Mouse (Mus musculus) forebrain, embryonic 15.5 days (tissue): Measurements from ENCODE around the gene Tmem131l. TPM values are rescaled to one million over a fixed set of nuclear protein-coding genes. Genes with fewer than 3 reads are reported as not detected.

Source experiments
- ATAC-seq: fragments of 200-750 bp; cut with Nextera tagmentation; replicated peaks from 2 replicates; pipeline ENCODE4 v1.8.0; 2017; ENCODE audit warnings: mild to moderate bottlenecking, moderate TSS enrichment, moderate library complexity
- H3K27ac ChIP-seq: fragments of 300-500 bp; sonication (generic); replicated peaks from 2 replicates; pipeline ENCODE4 v1.5.1; 2015; ENCODE audit warnings: mild to moderate bottlenecking, inconsistent platforms
- H3K27me3 ChIP-seq: fragments of 300-500 bp; sonication (generic); 2 replicates; pipeline ENCODE4 v1.6.1; 2015; ENCODE audit warnings: inconsistent platforms
- H3K36me3 ChIP-seq: fragments of 300-500 bp; sonication (generic); 2 replicates; pipeline ENCODE4 v1.6.1; 2015; ENCODE audit warnings: mild to moderate bottlenecking, inconsistent platforms
- H3K4me1 ChIP-seq: fragments of 300-500 bp; sonication (generic); 2 replicates; pipeline ENCODE4 v1.6.1; 2015; ENCODE audit warnings: inconsistent platforms
- H3K4me2 ChIP-seq: fragments of 300-500 bp; sonication (generic); replicated peaks from 2 replicates; pipeline ENCODE4 v1.6.1; 2015; ENCODE audit warnings: mild to moderate bottlenecking, inconsistent platforms
- H3K4me3 ChIP-seq: fragments of 300-500 bp; sonication (generic); 2 replicates; pipeline ENCODE4 v1.5.1; 2015; ENCODE audit warnings: mild to moderate bottlenecking, inconsistent platforms
- H3K9ac ChIP-seq: fragments of 300-500 bp; sonication (generic); replicated peaks from 2 replicates; pipeline ENCODE4 v1.6.1; 2015; ENCODE audit warnings: mild to moderate bottlenecking, inconsistent platforms
- H3K9me3 ChIP-seq: fragments of 300-500 bp; sonication (generic); 2 replicates; pipeline ENCODE4 v1.6.1; 2016; ENCODE audit warnings: inconsistent platforms
- WGBS: fragments of 180-500 bp; shearing (Covaris S2); methylation state at CpG from one replicate; pipeline ENCODE4 v1.1.7; 2015; ENCODE audit warnings: mixed read lengths; 5-methylcytosine and 5-hydroxymethylcytosine counted together
- polyA plus RNA-seq: library from polyadenylated mRNA; unstranded; fragments of >200 nt; fragmentation: Nextera tagmentation; extraction: Ambion mirVana; gene quantifications from 2 replicates; pipeline ENCODE4 v1.2.1, GENCODE M21; 2015

Gene Tmem131l
- polyA plus RNA-seq, 1 experiment from 2014 or later = 130 TPM

- no peaks in the 10 kb centered on the region for H3K9me3 ChIP-seq
These were observed 177.0 kb downstream of the Tmem131l start for GRCm38 (mm10) chr3:83862956-83863355.

GRCm38 (mm10) chr3:83859595-83859994 lies 180.4 kb downstream of the Tmem131l start:
- Histone ChIP-seq H3K36me3 (no peaks in the 10 kb centered on the region), H3K9me3 (no peaks in the 10 kb centered on the region), H3K4me3 (no peak overlapping the region), H3K27ac (no peak overlapping the region), H3K4me1 (no peaks in the 10 kb centered on the region), H3K27me3 (no peaks in the 10 kb centered on the region), H3K4me2 (no peak overlapping the region), H3K9ac (no peak overlapping the region)
- no peak for ATAC-seq
- 91% methylated on average over 7 of the region's 7 CpGs for WGBS

More at GRCm38 (mm10) chr3:83862956-83863355, 177.0 kb downstream of the Tmem131l start:
- H3K9ac ChIP-seq = no peak overlapping the region
- no peaks in the 10 kb centered on the region for H3K36me3 ChIP-seq
- H3K4me3 ChIP-seq = no peak overlapping the region
- H3K27ac ChIP-seq = no peak overlapping the region
- no peak for ATAC-seq
- H3K4me1 ChIP-seq = no peaks in the 10 kb centered on the region
- WGBS = 61% methylated on average over 1 of the region's 1 CpGs
- no peaks in the 10 kb centered on the region for H3K27me3 ChIP-seq
- no peak overlapping the region for H3K4me2 ChIP-seq

GRCm38 (mm10) chr3:83859071-83859470 lies 180.9 kb downstream of the Tmem131l start:
- Histone ChIP-seq H3K36me3 (no peaks in the 10 kb centered on the region), H3K9me3 (no peaks in the 10 kb centered on the region), H3K27me3 (no peaks in the 10 kb centered on the region), H3K4me2 (no peak overlapping the region), H3K27ac (no peak overlapping the region), H3K4me3 (no peak overlapping the region), H3K9ac (no peak overlapping the region), H3K4me1 (no peaks in the 10 kb centered on the region)
- ATAC-seq = no peak
- WGBS = 77% methylated on average over 3 of the region's 3 CpGs

- Histone ChIP-seq H3K4me3 (no peak overlapping the region), H3K4me1 (no peaks in the 10 kb centered on the region), H3K36me3 (no peaks in the 10 kb centered on the region), H3K9me3 (no peaks in the 10 kb centered on the region), H3K27me3 (no peaks in the 10 kb centered on the region), H3K4me2 (no peak overlapping the region), H3K9ac (no peak overlapping the region), H3K27ac (no peak overlapping the region)
- 94% methylated on average over 13 of the region's 13 CpGs for WGBS
- no peak for ATAC-seq
These were observed 182.4 kb downstream of the Tmem131l start for GRCm38 (mm10) chr3:83857621-83858020.

GRCm38 (mm10) chr3:83855643-83856042 lies 184.3 kb downstream of the Tmem131l start:
- 91% methylated on average over 5 of the region's 5 CpGs for WGBS
- H3K4me3 ChIP-seq = no peak overlapping the region
- no peaks in the 10 kb centered on the region for H3K27me3 ChIP-seq
- H3K9ac ChIP-seq = no peak overlapping the region
- H3K9me3 ChIP-seq = no peaks in the 10 kb centered on the region
- no peak overlapping the region for H3K4me2 ChIP-seq
- no peak overlapping the region for H3K27ac ChIP-seq
- no peaks in the 10 kb centered on the region for H3K4me1 ChIP-seq
- no peak for ATAC-seq
- no peaks in the 10 kb centered on the region for H3K36me3 ChIP-seq

- WGBS = 86% methylated on average over 2 of the region's 2 CpGs
- Histone ChIP-seq H3K36me3 (no peaks in the 10 kb centered on the region), H3K27me3 (no peaks in the 10 kb centered on the region), H3K27ac (no peak overlapping the region), H3K4me1 (no peaks in the 10 kb centered on the region), H3K4me3 (no peak overlapping the region), H3K9ac (no peak overlapping the region), H3K9me3 (no peaks in the 10 kb centered on the region), H3K4me2 (no peak overlapping the region)
- no peak for ATAC-seq
These were observed 190.6 kb downstream of the Tmem131l start for GRCm38 (mm10) chr3:83849341-83849740.

Other genes starting within 250 kb of the Tmem131l start
- 0.95 and 0.99 TPM in 2 replicates for gene Tlr2, start 198.4 kb downstream of the Tmem131l start, polyA plus RNA-seq
- 2.5 and 3.9 TPM in 2 replicates for gene Mnd1, start 115.6 kb upstream of the Tmem131l start, polyA plus RNA-seq
- gene Gm6525, start 133.9 kb upstream of the Tmem131l start, polyA plus RNA-seq = 3.3 and 4.2 TPM in 2 replicates